Mouse (Mus musculus) erythroblast, embryonic 14.5 days (primary cell): Measurements from ENCODE around the gene Eid2.

ENCODE experiments used
- GATA1 ChIP-seq: IDR thresholded peaks from 2 replicates; pipeline ENCODE4 v1.6.1; 2012; ENCODE audit warnings: low read length, inconsistent platforms, mixed read lengths
- TAL1 ChIP-seq: IDR thresholded peaks from 3 replicates; pipeline ENCODE4 v1.6.1; 2012; ENCODE audit warnings: low read length, inconsistent platforms, mixed read lengths

- TF ChIP-seq GATA1, result no peak
- no peak for TF ChIP-seq TAL1
Measured at GRCm38 (mm10) chr7:28254591-28254990, 13.1 kb upstream of the Eid2 start.
